Mouse (Mus musculus) neural tube, embryonic 15.5 days (tissue): Measurements from ENCODE around the gene Atoh7. TPM values are rescaled to one million over a fixed set of nuclear protein-coding genes. Genes with fewer than 3 reads are reported as not detected.
"Not testable (repeated sequence)": the region's sequence is repeated elsewhere in the genome, so short reads cannot be mapped to it uniquely, and the experiment has no call there.

Source experiments
- ATAC-seq: fragments of 200-750 bp; cut with Nextera tagmentation; 2 replicates; pipeline ENCODE4 v1.8.0; 2017; ENCODE audit warnings: mild to moderate bottlenecking, moderate TSS enrichment, moderate library complexity; ENCODE audit not compliant: low FRiP score
- H3K27ac ChIP-seq: fragments of 300-500 bp; sonication (generic); replicated peaks from 2 replicates; pipeline ENCODE4 v1.5.1; 2015; ENCODE audit warnings: mild to moderate bottlenecking, inconsistent platforms
- H3K27me3 ChIP-seq: fragments of 300-500 bp; sonication (generic); replicated peaks from 2 replicates; pipeline ENCODE4 v1.6.1; 2015; ENCODE audit warnings: inconsistent platforms
- H3K36me3 ChIP-seq: fragments of 300-500 bp; sonication (generic); 2 replicates; pipeline ENCODE4 v1.6.1; 2015; ENCODE audit warnings: inconsistent platforms
- H3K4me1 ChIP-seq: fragments of 300-500 bp; sonication (generic); 2 replicates; pipeline ENCODE4 v1.6.1; 2015; ENCODE audit warnings: inconsistent platforms
- H3K4me2 ChIP-seq: fragments of 300-500 bp; sonication (generic); 2 replicates; pipeline ENCODE4 v1.6.1; 2015; ENCODE audit warnings: inconsistent platforms, mild to moderate bottlenecking, moderate library complexity
- H3K4me3 ChIP-seq: fragments of 300-500 bp; sonication (generic); replicated peaks from 2 replicates; pipeline ENCODE4 v1.5.1; 2015; ENCODE audit warnings: mild to moderate bottlenecking, inconsistent platforms
- H3K9ac ChIP-seq: fragments of 300-500 bp; sonication (generic); replicated peaks from 2 replicates; pipeline ENCODE4 v1.6.1; 2015; ENCODE audit warnings: mild to moderate bottlenecking, inconsistent platforms
- H3K9me3 ChIP-seq: fragments of 300-500 bp; sonication (generic); replicated peaks from 2 replicates; pipeline ENCODE4 v1.6.1; 2016; ENCODE audit warnings: inconsistent platforms
- WGBS: fragments of 180-500 bp; shearing (Covaris S2); methylation state at CpG from one replicate; pipeline ENCODE4 v1.1.7; 2015; ENCODE audit warnings: mixed read lengths; 5-methylcytosine and 5-hydroxymethylcytosine counted together
- polyA plus RNA-seq: library from polyadenylated mRNA; unstranded; fragments of >200 nt; fragmentation: Nextera tagmentation; extraction: Ambion mirVana; gene quantifications from 2 replicates; pipeline ENCODE4 v1.2.1, GENCODE M21; 2015

Gene Atoh7
- 2.7 and 3.8 TPM in 2 replicates for polyA plus RNA-seq

DNA sequence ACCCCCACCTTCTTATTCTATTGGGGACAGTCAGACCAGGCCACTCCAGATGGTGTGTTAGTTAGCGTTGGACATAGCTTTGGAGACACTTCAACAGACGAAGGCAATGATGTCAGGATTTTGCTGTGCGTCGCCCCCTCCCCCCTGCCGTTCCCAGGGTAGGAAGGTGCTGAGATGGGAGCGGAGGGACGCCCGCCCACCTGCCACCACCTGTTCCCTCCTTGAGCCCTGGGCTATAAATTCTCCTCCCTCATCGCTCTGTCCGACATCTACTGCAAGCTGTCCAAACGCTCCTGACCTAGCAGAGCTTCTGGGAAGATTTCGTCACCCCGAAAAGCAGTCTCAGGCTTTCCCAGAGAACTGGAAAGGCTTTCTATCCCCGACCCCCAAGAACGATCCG lies at the start of gene Atoh7:
Atoh7 (plus strand) TSS at position 131 of the 400 bp plus-strand sequence.
- 3% methylated on average over 16 of the region's 16 CpGs for WGBS
- no peak for ATAC-seq

DNA sequence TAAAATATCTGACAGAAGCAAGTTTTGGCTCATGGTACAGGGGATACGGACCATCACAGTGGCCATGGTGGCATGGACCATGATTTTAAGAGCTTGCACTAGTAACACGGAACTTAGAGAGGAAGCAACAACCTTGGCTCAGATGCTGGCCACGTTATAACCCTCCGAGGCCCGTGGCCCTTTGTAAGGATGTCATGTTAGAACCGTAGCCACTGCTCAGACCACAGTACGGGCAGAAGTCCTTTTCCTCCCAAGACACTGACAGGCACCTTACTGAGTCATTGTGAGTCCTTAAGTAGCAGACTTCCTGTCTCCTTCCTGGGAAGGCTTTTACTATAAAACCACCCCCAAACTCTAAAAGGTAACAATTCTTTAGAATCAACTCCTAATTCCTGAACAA lies 48.2 kb upstream of the Atoh7 start:
- Histone ChIP-seq H3K27me3 (no peaks in the 10 kb centered on the region), H3K9me3 (no peaks in the 10 kb centered on the region), H3K9ac (no peak overlapping the region), H3K36me3 (no peaks in the 10 kb centered on the region), H3K27ac (no peak overlapping the region), H3K4me2 (no peak overlapping the region), H3K4me3 (no peak overlapping the region), H3K4me1 (no peaks in the 10 kb centered on the region)
- no peak for ATAC-seq
- 78% methylated on average over 7 of the region's 7 CpGs for WGBS

More for the DNA sequence above, at the start of gene Atoh7:
- no peaks in the 10 kb centered on the region for H3K36me3 ChIP-seq
- peak within 1 kb of the TSS; percentile 95 for H3K4me2 ChIP-seq
- H3K4me3 ChIP-seq: peak within 1 kb of the TSS; percentile 66
- no peaks in the 10 kb centered on the region for H3K9me3 ChIP-seq
- H3K4me1 ChIP-seq: peaks cover 14% of the 10 kb centered on the region
- H3K9ac ChIP-seq: peak within 1 kb of the TSS; percentile 62
- peak within 1 kb of the TSS; percentile 68 for H3K27ac ChIP-seq
- H3K27me3 ChIP-seq: peaks cover 25% of the 10 kb centered on the region

DNA sequence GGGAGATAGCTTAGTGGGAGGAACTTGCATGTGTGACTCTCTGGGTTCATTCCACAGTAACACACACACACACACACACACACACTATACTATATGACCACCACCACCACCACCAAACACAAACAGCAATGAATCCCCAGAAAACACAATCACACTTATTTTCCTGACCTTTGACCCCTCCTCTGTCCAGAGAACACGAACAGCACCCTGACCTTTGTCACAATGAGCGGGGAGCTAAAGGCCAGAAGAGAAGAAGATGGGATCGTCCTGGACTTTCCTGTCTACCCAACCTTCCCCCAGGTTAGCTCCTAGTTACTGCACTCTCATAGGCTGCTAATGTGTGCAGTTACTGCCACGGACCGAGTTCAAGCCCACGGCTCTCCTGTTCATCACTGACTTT lies 47.4 kb upstream of the Atoh7 start:
- ATAC-seq: no peak
- H3K27ac ChIP-seq: no peak overlapping the region
- H3K4me1 ChIP-seq: no peaks in the 10 kb centered on the region
- no peak overlapping the region for H3K4me2 ChIP-seq
- no peaks in the 10 kb centered on the region for H3K36me3 ChIP-seq
- H3K9me3 ChIP-seq: no peaks in the 10 kb centered on the region
- no peak overlapping the region for H3K9ac ChIP-seq
- WGBS: 83% methylated on average over 6 of the region's 6 CpGs
- no peak overlapping the region for H3K4me3 ChIP-seq
- no peaks in the 10 kb centered on the region for H3K27me3 ChIP-seq

DNA sequence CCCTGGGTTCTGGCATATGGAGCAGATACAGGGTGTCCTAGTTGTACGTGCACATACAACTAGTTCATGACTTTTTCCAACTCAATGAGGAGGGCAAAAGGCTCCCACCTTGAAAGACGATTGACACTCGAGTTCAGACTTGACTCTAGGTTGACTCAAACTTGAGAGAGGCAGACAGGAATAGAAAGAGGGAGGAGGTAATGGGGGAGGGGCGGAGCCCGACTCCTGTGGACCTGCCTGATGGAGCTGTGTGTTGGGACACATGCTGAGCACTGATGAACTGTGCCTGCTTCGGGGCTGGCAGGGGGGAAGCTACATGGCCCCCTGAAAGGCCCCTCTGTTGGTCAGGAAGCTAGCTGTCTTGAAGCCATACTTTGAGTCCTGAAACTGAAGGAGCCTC lies 46.4 kb upstream of the Atoh7 start:
- WGBS: 58% methylated on average over 6 of the region's 6 CpGs
- Histone ChIP-seq H3K4me2 (no peak overlapping the region), H3K27me3 (no peaks in the 10 kb centered on the region), H3K27ac (no peak overlapping the region), H3K9ac (no peak overlapping the region), H3K4me1 (no peaks in the 10 kb centered on the region), H3K4me3 (no peak overlapping the region), H3K36me3 (no peaks in the 10 kb centered on the region), H3K9me3 (no peaks in the 10 kb centered on the region)
- ATAC-seq: no peak

DNA sequence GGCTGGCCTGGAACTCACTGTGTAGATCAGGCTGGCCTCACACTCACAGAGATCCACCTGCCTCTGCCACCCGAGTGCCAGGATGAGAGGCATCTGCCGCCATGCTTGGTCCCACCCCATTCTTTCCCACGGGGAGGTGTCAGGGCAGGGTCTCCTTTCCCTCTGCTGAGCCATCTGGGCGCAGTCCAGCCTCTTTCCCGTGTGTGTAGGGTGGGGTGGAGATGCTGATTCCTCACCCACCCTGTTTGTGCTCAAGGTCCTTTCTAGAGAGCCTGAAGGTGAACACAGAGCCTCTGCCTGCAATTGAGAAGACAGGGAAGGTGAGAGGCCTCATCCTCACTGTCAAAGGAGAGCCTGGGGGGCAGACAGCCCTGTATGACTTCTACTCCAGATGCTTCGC lies 45.4 kb upstream of the Atoh7 start:
- not testable (repeated sequence) for H3K36me3 ChIP-seq, H3K27me3 ChIP-seq, H3K4me3 ChIP-seq, H3K4me2 ChIP-seq, H3K4me1 ChIP-seq, H3K27ac ChIP-seq, H3K9me3 ChIP-seq, ATAC-seq, H3K9ac ChIP-seq
- 92% methylated on average over 6 of the region's 6 CpGs for WGBS

DNA sequence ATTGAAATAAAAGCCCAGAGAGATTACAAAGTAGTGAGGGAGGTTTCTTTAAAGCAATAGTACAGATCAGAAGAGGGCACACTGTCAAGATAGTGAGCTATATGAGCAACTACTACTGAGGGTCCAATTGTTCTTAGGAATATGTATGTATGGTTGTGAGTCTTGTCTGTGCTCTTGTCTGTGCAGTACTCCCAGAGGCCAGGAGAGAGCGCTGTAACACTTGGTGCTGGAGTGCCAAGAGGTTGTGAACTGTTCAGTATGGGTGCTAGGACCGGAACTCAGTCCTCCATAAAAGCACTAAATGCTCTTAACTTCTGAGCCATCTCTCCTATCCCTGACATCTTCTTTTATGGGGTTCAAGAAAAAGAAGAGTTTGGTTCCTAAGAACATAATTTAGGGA lies 44.9 kb upstream of the Atoh7 start:
- no peak overlapping the region for H3K9ac ChIP-seq
- 74% methylated on average over 2 of the region's 2 CpGs for WGBS
- no peaks in the 10 kb centered on the region for H3K36me3 ChIP-seq
- H3K4me3 ChIP-seq: no peak overlapping the region
- H3K27me3 ChIP-seq: no peaks in the 10 kb centered on the region
- no peaks in the 10 kb centered on the region for H3K4me1 ChIP-seq
- no peaks in the 10 kb centered on the region for H3K9me3 ChIP-seq
- no peak overlapping the region for H3K4me2 ChIP-seq
- no peak overlapping the region for H3K27ac ChIP-seq
- ATAC-seq: no peak

DNA sequence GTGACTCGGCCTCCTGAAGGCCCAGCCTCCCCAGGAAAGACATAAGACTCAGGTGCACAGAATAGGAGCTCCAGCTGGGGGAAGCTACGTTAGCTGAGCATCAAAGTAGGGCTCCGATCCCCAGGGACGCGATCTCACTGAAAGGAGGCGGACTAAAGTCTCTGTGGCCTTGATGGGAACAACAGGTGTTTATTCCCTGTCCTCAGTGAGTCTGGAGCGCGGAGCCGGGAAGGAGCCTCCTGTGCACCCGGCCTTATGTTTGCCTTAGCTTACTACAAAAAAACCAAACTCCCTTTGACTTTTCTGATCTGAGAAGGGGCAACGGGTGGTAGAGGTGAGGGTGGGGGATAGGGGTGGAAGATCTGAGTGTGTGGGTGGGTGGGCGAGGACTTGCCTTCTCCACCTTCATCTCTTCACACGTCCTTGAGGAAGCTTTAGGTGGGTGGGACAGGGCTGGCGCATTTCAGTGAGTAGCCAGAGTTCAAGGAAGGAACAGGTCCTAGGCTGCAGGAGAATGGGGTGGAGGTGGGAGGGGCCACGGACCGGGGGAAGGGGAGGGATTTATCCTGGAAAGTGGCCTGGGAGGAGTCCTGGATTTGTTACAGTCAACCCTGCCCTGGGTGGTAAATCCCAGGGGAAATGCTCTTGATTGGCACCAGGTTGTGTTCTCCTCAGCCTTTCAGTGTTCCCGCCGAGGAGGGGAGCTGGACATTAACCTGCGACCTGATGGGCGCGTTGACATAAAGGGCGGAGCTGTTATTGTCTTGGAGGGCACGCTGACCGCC lies 42.3 kb upstream of the Atoh7 start:
- 40% methylated on average over 24 of the region's 24 CpGs for WGBS
- ATAC-seq: no peak
- no peak overlapping the region for H3K4me2 ChIP-seq
- H3K27ac ChIP-seq: no peak overlapping the region
- H3K36me3 ChIP-seq: no peaks in the 10 kb centered on the region
- no peaks in the 10 kb centered on the region for H3K27me3 ChIP-seq
- H3K4me3 ChIP-seq: no peak overlapping the region
- H3K9me3 ChIP-seq: no peaks in the 10 kb centered on the region
- no peak overlapping the region for H3K9ac ChIP-seq
- no peaks in the 10 kb centered on the region for H3K4me1 ChIP-seq

DNA sequence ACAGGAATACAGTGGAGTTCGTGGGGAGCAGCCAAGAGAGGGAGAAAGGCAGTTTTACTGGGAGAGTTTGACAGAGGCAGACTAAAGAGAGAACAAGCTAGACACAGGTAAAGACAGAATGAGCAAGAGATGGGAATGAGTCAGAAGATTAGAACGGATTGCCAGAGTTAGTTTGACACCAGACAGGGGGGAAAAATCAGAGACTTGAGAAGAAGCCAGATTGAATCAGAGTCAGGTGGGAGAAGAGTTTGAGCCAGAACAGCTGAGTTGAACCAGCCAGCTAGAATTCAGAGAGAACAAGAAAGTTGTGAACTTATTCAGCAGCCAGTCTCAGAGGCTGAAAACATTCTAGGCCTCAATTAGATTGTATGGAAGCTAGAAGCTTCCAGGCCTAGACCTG lies 39.6 kb upstream of the Atoh7 start, which contains the start of gene Pbld1:
Pbld1 (plus strand) TSS at position 301 of the 400 bp plus-strand sequence.
- H3K9ac ChIP-seq: no peak within 1 kb of the TSS
- ATAC-seq: no peak
- H3K4me3 ChIP-seq: no peak within 1 kb of the TSS
- H3K4me2 ChIP-seq: no peak within 1 kb of the TSS
- H3K9me3 ChIP-seq: no peaks in the 10 kb centered on the region
- H3K27ac ChIP-seq: no peak within 1 kb of the TSS
- H3K4me1 ChIP-seq: no peaks in the 10 kb centered on the region
- no peaks in the 10 kb centered on the region for H3K36me3 ChIP-seq
- no peaks in the 10 kb centered on the region for H3K27me3 ChIP-seq
- WGBS: 90% methylated on average over 2 of the region's 2 CpGs

DNA sequence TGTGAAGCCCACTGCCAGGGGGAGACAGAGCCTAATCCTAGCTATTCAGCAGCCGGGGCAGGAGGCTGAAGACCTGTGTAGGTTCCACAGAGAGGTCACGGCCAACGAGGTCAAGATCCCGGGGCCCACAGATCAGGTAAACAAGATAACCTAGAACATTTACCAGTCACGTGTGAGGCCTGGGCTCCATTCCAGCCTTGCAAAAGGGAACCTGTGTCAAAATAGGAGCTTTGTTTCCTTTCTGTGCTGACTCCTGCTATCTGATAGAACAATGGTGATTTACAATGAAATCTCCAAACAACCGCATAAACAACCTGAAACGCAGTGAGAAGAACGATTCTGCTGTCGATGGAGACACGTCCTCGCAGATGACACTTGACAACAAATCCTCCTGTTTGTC lies 39.0 kb upstream of the Atoh7 start:
- H3K36me3 ChIP-seq: no peaks in the 10 kb centered on the region
- 60% methylated on average over 11 of the region's 11 CpGs for WGBS
- H3K27me3 ChIP-seq: no peaks in the 10 kb centered on the region
- H3K4me2 ChIP-seq: no peak overlapping the region
- no peaks in the 10 kb centered on the region for H3K9me3 ChIP-seq
- H3K27ac ChIP-seq: no peak overlapping the region
- ATAC-seq: no peak
- H3K9ac ChIP-seq: no peak overlapping the region
- no peak overlapping the region for H3K4me3 ChIP-seq
- H3K4me1 ChIP-seq: no peaks in the 10 kb centered on the region

DNA sequence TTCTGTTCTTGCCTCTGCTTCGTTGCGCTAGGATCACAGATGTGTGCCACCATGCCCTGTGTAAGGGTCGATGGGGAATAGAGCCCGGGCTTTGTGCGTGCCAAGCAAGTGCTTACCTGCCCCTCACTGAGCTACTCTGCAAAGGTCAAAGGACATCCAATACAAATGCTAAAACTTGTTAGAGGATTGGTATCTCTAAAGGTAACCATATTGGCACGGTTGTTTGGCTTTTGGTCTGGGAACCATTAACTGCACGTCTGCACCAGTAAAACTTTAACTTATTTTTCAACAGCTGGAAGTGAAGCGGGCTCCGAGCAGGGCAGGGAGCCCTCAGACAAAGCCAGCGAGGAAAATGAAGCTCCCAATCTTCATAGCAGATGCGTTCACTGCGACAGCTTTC lies 38.2 kb upstream of the Atoh7 start:
- Histone ChIP-seq H3K27ac (no peak overlapping the region), H3K27me3 (no peaks in the 10 kb centered on the region), H3K9ac (no peak overlapping the region), H3K9me3 (no peaks in the 10 kb centered on the region), H3K4me2 (no peak overlapping the region), H3K4me1 (0 out of 2 replicates have a peak, but pooled peaks cover 3% of the 10 kb centered on the region), H3K36me3 (no peaks in the 10 kb centered on the region), H3K4me3 (no peak overlapping the region)
- ATAC-seq: no peak
- 78% methylated on average over 12 of the region's 12 CpGs for WGBS

DNA sequence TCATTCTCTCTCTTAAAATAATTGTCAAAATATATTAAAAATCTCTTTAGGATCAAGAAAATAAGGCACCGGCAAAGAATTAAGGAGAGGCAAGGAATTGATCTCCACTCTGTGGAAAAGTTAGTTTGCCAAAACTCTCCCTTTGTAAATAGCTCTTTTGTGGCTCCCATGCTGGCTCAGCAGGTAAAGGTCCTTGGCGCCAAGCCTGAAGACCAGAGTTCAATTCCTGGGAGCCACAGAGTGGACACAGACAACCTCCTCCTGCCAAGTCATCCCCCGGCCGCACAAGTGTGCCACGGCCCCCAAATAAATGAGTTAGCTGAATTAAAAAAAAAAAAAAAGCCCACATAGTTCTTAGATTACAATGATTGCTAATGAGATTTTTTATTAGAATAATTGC lies 36.8 kb upstream of the Atoh7 start:
- Histone ChIP-seq H3K36me3 (no peaks in the 10 kb centered on the region), H3K27me3 (no peaks in the 10 kb centered on the region), H3K9me3 (no peaks in the 10 kb centered on the region), H3K4me2 (no peak overlapping the region), H3K9ac (no peak overlapping the region), H3K27ac (no peak overlapping the region), H3K4me1 (0 out of 2 replicates have a peak, but pooled peaks cover 3% of the 10 kb centered on the region), H3K4me3 (no peak overlapping the region)
- 94% methylated on average over 5 of the region's 5 CpGs for WGBS
- no peak for ATAC-seq

DNA sequence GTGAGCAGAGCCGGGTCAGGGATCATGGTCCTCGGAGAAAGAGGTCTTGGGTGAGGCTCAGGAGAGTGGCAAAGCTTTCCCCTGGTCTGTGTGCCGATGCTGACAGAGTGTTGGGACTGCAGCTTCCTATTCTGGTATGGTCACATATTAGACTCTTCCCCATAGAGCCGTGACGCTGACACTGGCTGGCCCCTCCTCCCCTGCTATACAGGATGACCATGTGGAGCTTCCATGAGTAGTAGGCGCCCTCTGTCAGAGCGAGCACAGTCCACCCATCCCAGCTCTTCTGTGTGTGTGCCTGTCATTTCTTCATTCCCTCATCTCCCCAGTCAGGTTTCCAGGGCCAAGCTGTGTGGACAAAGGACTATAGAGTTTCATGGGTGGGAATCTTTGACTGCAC lies 36.1 kb upstream of the Atoh7 start:
- no peaks in the 10 kb centered on the region for H3K27me3 ChIP-seq
- H3K4me2 ChIP-seq: no peak overlapping the region
- no peak overlapping the region for H3K4me3 ChIP-seq
- whole genome bisulfite sequencing: 78% methylated on average over 7 of the region's 7 CpGs
- 0 out of 2 replicates have a peak, but pooled peaks cover 3% of the 10 kb centered on the region for H3K4me1 ChIP-seq
- H3K36me3 ChIP-seq: no peaks in the 10 kb centered on the region
- H3K9ac ChIP-seq: no peak overlapping the region
- H3K27ac ChIP-seq: no peak overlapping the region
- H3K9me3 ChIP-seq: no peaks in the 10 kb centered on the region
- no peak for ATAC-seq
